Mouse (Mus musculus): ENCODE measurements around the gene Rinl. TPM values are rescaled to one million over a fixed set of nuclear protein-coding genes. Genes with fewer than 3 reads are reported as not detected.
A peak's percentile ranks its signal among the peaks of the same experiment; 100 is the strongest.

Gene Rinl
- total RNA-seq, 2 experiments from 2014 or later, result 2.7 to 3.1 TPM

DNA sequence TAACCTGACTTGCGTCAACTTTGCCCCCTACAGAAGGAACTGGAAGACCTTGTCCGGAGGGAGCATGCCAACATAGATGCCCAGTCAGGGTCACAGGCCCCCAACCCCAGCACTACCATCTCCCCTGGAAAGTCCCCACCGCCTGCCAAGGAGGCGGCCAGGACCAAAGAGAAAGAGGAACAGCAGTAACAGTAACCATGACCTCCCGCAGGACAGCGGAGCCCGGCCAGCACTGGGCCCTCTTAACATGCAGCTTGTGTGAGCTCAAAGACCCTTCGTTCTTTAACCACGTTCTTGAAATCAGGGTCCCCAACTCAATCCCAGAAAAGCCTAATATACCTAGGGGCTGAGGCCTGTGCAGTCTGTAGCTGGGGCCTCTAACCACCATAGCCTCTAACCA, 885 bp upstream of the Rinl start:
- Histone ChIP-seq H3K4me3 (no peak overlapping the region), H3K27ac (no peak overlapping the region)
- TF ChIP-seq CTCF (IDR thresholded peaks at IDR 0.05), result no peak
- intact Hi-C loops (cut with DNase I), result no loop called here
- DNase-seq (ENCODE audit: extremely low spot score in 1 of 2, low spot score in 2 of 2), result no peak

DNA sequence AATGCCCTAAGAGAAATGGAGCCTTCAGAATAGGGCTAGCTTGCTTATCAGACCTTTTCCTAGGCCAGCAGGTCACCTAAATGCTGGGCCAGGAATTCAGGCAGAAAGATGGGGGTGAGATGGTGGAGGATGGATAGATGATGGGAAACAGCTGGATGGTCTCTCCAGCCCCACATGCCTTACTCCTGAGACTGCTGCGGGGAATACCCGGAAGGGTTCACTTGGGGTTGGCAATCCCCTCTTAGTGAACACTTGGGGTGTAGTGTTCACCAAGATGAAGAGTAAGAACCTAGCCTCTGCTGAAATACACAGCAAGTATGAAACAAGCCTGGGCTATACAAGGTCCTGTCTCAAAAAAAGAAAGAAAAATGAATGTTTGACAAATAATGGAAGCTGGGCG, 466 bp downstream of the Rinl start:
- Histone ChIP-seq H3K27ac (no peak overlapping the region), H3K4me3 (no peak overlapping the region)
- intact Hi-C loops (cut with DNase I), result no loop called here
- no peak for TF ChIP-seq CTCF (IDR thresholded peaks at IDR 0.05)
- no peak for DNase-seq (ENCODE audit: extremely low spot score in 1 of 2, low spot score in 2 of 2)

DNA sequence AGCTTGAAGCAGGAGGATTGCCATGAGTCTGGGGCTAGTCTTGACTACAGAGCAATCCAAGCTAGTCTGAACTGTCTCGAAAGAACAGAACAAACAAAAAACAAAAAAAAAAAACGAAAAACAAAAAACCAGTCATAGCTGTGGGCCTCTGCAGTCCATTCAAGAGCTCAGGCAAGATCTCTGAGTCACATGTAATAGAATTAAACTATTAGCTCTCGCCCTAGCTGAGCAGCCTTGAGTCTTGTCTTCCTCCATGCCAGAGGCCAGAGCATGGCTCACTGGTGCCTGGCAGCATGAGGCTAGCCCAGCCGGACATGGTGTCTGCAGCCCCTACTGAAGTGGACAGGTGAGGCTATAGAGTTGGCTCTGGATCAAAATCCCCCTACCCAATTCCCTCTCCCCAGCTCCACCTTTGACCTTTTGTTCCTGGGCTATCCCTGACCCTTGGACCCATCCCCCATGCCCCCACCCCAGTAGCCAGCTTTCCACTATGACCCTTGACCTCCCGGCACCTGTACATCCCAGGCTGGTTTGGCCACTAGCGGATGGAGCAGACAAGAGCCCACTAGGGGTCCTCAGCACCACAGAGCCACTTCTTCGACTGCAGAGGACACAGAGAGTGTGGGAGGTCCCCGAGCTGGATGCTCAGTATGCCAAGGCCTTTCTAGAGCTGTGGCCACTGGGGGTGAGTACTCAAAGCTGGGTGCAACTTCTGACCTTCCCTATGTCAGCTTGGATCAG, 1.5 kb downstream of the Rinl start:
- no peak overlapping the region for H3K27ac ChIP-seq
- no peak for DNase-seq (ENCODE audit: extremely low spot score in 1 of 2, low spot score in 2 of 2)
- peak; percentile 4 for TF ChIP-seq CTCF (IDR thresholded peaks at IDR 0.05)
- H3K4me3 ChIP-seq, result no peak overlapping the region
- intact Hi-C loops (cut with DNase I), result no loop called here

DNA sequence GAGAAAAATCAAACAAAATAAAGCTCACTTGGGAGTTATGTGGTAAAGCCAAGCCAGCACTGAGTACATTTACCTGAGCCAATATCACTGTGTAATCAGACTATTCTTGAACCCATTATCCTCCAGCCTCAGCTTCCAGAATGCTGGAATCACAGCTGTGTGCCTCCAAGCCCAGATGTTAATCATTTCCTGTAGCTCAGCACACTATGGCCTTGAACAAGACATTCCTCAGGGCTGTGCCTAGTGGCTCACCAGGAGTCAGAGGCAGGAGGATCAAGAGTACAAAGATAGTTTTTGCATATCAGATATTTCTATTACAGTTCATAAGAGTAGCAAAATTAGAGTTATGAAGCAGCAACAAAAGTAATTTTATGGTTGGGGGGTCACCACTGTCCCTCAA, 2.9 kb downstream of the Rinl start:
- TF ChIP-seq CTCF (IDR thresholded peaks at IDR 0.05), result no peak
- intact Hi-C loops (cut with DNase I), result no loop called here
- Histone ChIP-seq H3K27ac (no peak overlapping the region), H3K4me3 (no peak overlapping the region)
- DNase-seq (ENCODE audit: extremely low spot score in 1 of 2, low spot score in 2 of 2), result no peak

DNA sequence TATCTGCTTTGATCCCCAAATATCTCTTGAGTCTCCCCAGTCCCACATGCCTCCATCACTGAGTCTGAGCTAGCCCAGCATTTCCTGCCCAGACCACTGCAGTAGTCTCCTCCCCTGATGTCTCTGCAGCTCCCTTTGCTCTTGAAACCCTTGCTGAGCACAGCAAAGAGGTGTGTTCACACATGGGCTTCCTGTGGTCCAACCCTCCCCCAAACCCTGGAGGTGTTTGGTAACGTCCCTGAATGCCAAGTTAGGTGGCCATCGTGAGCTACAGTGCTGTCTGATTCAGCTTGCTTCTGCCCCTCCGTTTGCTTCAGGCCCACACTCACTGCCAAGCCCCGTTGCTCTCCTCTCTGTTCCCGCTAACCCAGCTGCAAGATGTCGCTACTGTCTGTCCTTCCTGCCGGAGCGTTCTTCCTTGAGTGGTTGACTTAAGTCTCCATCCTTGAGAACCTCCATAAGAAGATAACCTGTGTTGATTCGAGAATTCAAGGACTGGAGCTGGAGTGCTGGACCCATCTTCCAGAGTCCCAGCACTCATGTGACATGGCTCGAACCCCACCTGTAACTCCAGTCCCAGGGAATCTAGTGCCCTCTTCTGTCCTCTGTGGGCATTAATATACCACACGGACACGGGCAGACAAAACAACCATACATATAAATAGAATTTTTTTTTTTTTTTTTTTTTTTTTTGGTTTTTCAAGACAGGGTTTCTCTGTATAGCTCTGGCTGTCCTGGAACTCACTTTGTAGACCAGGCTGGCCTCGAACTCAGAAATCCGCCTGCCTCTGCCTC, 3.8 kb downstream of the Rinl start:
- no peak overlapping the region for H3K27ac ChIP-seq
- DNase-seq (ENCODE audit: extremely low spot score in 1 of 2, low spot score in 2 of 2), result no peak
- intact Hi-C loops (cut with DNase I), result no loop called here
- no peak; the same call in 1 of the 2 replicates for TF ChIP-seq CTCF (IDR thresholded peaks at IDR 0.05)
- H3K4me3 ChIP-seq, result no peak overlapping the region

DNA sequence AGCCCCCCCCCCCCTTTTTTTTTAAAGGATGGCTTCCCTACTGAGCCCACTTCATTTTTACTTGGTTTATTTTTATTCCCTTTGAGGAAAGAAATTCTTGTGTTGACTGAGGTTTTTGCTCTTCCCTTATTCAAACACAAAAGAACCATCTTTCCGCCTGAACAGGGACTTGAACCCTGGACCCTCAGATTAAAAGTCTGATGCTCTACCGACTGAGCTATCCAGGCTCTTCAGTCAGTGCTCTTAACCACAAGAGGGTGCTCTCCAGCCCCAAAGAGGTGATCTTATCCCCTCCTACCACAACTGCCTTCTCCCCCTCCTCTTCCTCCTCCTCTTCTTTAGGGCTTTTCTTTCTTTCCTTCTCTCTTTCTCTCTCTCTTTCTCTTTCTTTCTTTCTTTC, 5.1 kb downstream of the Rinl start:
- no peak overlapping the region for H3K27ac ChIP-seq
- intact Hi-C loops (cut with DNase I), result no loop called here
- no peak overlapping the region for H3K4me3 ChIP-seq
- DNase-seq (ENCODE audit: extremely low spot score in 1 of 2, low spot score in 2 of 2), result no peak
- TF ChIP-seq CTCF (IDR thresholded peaks at IDR 0.05), result peak; percentile 52

DNA sequence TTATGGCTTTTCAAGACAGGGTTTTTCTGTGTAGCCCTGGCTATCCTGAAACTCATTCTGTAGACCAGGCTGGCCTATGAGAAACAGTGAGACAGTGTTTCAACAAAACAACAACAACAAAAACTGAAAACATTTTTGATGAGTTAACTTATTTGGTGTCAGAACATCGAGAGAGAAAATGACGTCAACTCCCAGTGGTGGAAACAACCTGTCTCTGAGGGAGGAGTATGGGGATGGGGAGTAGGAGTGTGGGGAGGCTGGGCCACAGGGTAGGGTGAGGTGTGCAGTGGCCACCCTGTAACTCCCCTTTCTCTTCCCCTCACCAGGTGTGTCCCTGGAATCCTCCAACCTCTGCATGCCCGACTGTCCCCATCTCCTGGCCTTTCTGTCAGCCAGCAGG, 5.7 kb downstream of the Rinl start:
- no peak for DNase-seq (ENCODE audit: extremely low spot score in 1 of 2, low spot score in 2 of 2)
- TF ChIP-seq CTCF (IDR thresholded peaks at IDR 0.05), result no peak
- no peak overlapping the region for H3K27ac ChIP-seq
- no peak overlapping the region for H3K4me3 ChIP-seq
- intact Hi-C loops (cut with DNase I), result no loop called here

DNA sequence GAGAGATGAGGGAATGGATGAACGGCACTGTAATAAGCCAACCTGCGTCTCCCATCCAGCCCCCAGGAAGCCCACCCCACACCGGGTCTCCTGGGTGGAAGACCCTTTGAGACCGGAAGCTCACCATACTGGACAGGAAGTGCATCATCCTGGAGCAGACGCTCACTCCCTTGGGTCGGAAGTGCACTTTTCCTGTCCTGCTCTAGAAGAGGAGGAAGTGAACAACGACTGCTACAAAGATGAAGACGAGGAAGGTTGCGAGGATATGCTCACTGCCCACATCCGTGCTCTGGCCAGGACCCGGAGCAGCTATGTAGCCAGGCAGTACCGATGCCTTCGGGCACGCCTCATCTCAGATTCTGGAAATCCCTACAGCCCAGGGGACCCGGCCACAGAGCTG, 7.1 kb downstream of the Rinl start:
- intact Hi-C loops (cut with DNase I), result loop anchor here (2.0 to 5.0 kb wide), 3 partner anchors 71 to 241 kb away; partner anchors contain the start of gene Actn4

DNA sequence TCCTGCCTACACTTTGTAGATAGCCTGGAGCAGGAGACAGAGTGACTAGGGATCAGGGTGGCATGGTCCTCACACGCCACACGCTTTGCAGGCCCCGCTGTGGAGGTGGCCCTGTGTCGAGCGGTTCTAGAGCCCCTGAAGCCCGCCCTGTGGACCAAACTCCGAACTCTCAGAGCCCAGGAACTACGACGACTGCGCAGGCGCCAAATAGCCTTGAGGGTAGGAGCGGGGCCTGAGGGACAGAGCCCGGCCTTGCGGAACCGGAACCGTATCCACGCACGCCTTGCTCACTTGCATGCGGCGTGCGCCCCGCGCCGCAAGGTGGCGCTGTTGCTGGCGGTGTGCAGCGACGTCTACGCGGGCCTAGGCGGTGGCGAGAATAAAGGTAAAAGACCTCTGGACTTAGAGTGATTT, 7.8 kb downstream of the Rinl start:
- intact Hi-C loops (cut with DNase I), result loop anchor here (2.0 to 5.0 kb wide), 3 partner anchors 70 to 241 kb away; partner anchors contain the start of gene Actn4
- DNase-seq (ENCODE audit: extremely low spot score in 1 of 2, low spot score in 2 of 2), result peak; percentile 73 to 84
- Histone ChIP-seq H3K4me3 (peak overlapping the region; percentile 39), H3K27ac (peak overlapping the region; percentile 52)
- peak; percentile 99 for TF ChIP-seq CTCF (IDR thresholded peaks at IDR 0.05)

More for the DNA sequence above, 7.1 kb downstream of the Rinl start:
- Histone ChIP-seq H3K27ac (no peak overlapping the region), H3K4me3 (no peak overlapping the region)
- DNase-seq (ENCODE audit: extremely low spot score in 1 of 2, low spot score in 2 of 2), result no peak
- TF ChIP-seq CTCF (IDR thresholded peaks at IDR 0.05), result no peak

DNA sequence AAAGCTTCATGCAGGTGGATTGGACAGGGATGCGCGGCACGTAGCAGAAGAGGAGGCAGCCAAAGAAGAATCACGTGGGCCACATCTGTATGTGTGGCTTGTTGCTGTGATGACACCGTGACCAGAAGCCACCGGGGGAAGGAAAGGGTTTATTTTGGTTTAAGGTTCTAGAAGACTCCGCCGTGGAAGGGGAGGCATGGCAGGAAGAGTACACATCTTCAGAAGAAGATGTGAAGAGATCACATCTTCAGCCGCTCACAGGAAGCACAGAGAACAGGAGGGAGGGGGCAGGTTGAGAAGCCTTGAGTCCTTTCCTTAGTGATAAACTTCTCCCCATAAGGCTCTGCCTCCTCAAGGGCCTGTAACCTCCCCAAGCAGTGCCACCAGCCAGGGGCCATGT, 11.2 kb downstream of the Rinl start:
- no peak for TF ChIP-seq CTCF (IDR thresholded peaks at IDR 0.05)
- no peak overlapping the region for H3K4me3 ChIP-seq
- intact Hi-C loops (cut with DNase I), result loop anchor here (5.0 kb wide), 2 partner anchors 162 to 237 kb away; partner anchors contain the start of gene Actn4
- DNase-seq (ENCODE audit: extremely low spot score in 1 of 2, low spot score in 2 of 2), result no peak
- H3K27ac ChIP-seq, result no peak overlapping the region

DNA sequence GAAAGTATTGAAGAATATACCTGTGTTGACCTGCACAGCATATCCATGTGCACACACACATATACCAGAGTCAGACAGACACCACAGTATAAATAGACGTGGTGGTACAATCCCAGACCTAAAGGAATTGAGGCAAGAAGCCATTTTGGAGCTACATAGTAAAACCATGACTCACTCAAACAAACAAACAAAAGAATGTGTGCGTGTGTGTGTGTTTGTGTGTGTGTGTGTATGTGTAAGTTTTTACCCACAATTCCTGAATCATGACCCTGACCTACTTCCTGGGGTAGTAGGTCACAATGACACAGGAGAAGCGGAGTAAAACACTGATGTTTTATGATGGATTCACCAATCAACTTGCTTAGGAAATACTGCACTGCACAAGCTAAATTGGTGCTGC, 12.7 kb downstream of the Rinl start:
- peak overlapping the region; percentile 65; the same call in 1 of the 2 replicates for H3K27ac ChIP-seq
- intact Hi-C loops (cut with DNase I), result no loop called here
- no peak overlapping the region for H3K4me3 ChIP-seq
- no peak for DNase-seq (ENCODE audit: extremely low spot score in 1 of 2, low spot score in 2 of 2)
- TF ChIP-seq CTCF (IDR thresholded peaks at IDR 0.05), result no peak

DNA sequence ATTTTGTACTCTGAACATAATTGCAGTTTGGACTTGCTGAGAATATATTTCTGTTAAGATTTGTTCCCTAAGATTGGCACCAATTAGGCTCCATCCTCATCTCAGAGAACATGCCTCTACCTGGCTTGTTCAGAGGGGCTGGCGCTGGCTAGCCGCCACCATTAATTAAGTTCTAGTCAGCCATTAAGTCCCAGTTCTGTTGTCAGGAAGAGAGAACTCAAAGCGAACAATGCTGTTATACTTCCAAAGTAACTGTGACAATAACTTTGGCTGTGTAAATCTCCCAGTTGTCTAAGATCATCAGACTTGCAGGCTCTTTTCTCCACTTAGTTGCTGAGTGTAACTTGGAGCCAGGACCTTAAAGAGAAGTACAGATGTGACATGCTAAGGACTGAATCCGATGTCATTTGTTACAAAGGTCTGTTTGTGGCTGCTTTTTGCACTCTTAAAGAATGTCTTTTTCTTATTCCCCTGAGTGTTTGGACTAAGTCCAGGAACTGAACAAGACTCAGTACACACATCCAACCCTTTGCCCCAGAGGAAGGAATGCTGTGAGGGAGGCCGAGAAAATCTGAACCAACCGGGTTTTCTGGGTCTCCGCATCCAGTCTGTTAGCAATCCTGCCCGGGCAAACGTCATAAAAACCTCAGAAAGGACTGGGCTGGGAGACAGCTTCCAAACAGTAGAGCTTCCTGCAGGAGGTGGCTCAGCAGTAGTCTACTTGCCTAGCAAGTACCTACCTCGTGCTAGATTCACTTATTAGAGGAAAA, 13.3 kb downstream of the Rinl start:
- peak overlapping the region; percentile 65 for H3K27ac ChIP-seq
- intact Hi-C loops (cut with DNase I), result no loop called here
- H3K4me3 ChIP-seq, result no peak overlapping the region
- TF ChIP-seq CTCF (IDR thresholded peaks at IDR 0.05), result no peak; the same call in 1 of the 2 replicates
- DNase-seq (ENCODE audit: extremely low spot score in 1 of 2, low spot score in 2 of 2), result no peak
